Mouse (Mus musculus) retina, embryonic 14.5 days (tissue): Measurements from ENCODE around the gene Scrn3.

Experiments used
- DNase-seq: peaks from one replicate; pipeline ENCODE4 v3.0.0-alpha.2; 2015; ENCODE audit warnings: low spot score

The Scrn3 gene

DNA sequence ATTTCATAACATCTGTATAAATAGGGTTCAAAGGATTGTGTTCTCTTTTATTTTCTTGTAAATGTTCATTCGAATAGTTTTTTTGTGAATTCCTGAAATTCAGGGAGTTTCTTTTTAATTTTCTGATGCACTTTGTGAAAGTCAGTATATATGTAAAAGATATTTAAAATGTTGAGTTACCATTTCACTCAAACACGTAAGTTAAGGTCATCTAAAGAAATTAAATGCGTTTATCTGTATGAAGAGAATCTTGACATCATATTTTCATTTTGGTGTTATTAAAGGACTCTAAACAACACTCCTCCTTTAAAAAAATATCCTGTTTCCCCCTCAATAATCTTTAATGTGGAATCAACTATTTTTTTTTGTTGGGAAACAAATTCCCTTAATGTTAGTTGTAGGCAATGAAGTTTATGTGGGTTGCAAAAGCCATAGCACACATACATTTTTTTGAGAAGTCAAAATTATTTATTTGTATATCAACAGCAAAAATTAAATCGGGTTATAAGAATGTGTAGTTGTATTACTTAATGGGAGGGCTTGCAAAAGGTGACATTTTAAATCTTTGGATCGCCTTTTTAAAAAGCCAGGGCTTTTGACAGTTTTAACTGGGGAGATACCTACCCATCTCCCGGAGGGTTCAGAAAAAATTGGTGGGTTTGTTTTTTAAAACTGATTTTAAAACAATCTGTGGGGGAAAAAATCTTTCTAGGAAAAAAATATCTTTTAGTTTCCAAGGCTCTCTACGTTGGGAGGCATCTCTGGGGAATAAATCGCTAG lies 37.0 kb upstream of the Scrn3 start:
- peak; percentile 51 for DNase-seq

DNA sequence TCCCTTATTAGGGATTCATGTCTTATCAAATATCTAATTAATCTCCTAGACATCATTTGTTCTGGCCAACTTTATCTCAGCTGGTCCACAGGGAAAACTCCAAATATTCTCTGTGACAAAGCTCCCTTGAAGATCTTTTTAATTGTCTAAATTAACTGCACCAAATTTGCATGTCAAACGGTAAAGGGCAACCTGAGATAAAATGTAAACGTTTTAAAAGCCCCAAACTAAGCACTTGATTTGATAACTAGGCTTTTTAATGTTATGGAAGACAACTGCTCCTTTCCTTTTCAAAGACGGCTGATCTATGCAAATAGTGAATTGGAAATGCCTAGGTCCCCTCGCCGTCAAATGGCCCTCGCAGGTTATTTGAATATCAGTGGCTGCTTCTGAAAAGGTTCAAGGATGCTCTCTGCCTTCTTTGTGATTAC lies 36.2 kb upstream of the Scrn3 start:
- DNase-seq, result no peak

DNA sequence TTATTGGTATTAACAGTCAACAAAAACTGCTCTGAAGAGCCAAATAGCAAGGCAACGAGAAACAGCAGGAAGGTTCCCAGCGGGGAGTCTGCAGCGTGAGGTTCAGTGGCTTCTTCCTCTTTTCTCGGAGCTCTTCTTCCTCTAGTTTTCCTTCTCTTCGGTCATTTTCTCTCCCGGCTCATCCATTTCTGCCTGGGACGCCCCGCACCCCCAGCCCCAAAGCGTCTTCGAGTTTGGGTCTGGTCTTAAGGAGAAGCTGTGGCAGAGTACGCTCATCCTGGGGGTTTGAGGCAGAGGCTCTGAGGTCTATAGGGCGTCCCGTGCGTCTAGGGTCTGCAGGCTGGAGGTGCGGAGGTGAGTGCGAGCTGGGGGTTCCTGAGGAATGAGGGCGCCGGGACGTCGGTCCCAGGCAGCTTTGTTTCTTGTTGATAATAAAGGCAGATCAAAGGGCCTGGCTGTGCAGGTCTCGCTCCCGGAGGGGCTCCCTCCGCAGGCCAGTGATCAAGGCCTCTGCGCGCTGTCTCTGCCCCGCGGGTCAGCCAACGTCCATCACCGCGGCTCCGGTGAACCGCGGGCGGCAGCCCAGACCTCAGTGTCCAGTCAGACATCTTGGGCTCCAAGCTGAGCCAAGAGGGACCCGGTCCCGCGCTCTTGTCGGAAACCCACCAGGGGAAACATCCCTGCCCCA lies 35.2 kb upstream of the Scrn3 start:
- peak; percentile 59 for DNase-seq

DNA sequence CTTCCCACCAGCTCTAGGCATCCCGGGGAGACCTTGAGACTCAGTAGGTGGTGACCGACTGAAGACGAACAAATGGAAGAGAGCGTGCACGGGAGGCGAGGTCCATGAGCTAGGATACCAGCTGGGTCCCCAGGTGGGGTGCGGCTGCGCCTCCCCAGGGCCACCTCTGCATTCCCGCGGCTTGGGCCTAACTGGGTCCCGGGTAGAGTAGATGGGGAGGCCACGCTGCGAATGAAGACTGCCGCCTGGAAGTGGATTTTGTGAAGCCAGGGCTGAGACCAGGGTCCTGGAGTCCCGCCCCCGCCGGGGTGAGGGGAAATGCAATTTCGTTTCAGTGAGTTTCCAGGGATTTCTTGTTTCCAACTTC lies 34.7 kb upstream of the Scrn3 start:
- DNase-seq, result peak; percentile 39

DNA sequence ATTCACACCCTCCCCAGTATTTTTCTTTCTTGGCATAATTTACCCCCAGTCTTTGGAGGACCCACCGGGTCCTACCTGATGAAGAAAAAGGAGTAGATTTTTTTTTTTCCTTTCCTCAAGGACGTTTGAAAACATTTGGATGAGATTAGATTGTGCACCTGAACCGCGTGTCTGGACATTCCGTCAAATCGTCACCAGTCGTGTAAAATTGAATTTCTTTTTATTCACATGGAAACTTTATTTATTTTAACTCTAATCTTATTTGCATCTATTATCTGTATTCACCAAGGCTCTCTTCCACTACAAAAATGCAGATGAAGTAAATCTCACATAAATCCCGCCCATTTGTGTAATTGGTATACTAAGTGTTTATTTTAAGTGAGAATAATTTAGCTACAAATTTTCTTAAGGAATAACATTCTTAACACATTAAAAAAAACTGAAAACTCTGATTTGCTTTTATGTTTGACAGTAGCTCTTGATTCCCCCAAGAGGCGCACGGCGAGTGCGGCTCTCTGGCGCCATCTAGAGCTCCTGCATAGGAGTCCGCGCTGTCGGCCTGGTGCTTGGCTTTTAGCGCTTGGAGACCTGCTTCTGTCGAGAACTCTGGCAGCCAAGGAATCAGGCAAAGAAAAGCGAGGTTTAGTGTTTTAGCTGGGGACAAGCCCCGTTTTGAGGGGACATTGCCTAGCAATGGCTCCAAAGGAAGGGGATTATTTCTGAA lies 34.1 kb upstream of the Scrn3 start:
- peak; percentile 96 for DNase-seq

DNA sequence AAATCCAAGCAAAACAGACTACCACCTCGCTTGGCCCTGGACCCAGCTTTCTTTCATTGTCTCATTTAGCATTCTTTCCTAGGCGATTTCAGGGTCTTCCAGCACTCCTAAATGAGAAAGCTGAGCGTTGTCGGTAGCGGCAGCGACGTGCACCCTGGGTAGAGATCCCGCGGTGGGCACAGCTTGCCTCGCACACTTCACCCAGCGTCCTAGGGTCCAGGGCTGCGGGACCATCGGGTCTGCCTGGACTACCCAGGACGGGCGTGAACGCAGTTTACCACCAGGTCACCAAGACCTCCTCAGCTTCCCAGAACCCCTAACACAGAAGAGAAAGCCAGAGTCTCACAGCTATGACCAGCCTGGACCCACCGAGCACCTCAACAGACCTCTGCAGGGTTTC lies 33.5 kb upstream of the Scrn3 start:
- no peak for DNase-seq

DNA sequence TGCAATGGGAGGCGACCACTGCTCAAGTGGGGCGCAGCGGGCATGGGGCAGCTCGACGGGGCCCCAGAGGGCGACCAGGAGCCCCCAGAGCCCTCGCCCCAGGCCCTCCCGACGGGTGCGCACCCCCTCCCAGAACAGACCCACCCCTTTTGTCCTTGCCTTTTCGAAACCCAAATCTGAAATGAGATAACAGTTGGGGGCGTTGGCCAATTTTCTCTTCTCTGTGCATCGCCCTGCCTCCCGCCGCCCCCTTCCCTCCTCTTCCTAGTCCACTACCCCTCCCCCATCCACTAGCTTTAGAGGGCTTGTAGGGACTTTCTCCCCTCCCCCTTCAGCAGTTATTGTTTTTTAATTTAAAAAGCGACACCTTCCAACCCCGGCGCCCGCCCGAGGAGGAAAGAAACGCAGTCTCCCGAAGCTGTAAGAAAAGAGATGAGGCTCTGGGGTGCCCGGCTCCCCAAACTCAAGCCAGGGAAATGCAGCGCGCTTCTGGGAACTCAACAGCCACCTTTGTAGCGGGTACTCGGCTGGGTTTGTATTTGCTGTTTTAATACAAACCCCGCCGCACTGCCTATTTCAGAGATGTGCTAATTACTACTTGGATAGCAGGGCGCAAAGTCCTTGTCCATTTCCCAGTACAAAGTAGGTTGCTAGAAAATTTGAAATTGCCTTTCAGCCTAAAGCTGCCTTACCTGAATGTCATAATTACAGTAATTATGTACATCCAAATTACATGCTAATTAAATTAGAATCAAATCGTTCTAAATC lies 32.9 kb upstream of the Scrn3 start:
- peak; percentile 33 for DNase-seq

DNA sequence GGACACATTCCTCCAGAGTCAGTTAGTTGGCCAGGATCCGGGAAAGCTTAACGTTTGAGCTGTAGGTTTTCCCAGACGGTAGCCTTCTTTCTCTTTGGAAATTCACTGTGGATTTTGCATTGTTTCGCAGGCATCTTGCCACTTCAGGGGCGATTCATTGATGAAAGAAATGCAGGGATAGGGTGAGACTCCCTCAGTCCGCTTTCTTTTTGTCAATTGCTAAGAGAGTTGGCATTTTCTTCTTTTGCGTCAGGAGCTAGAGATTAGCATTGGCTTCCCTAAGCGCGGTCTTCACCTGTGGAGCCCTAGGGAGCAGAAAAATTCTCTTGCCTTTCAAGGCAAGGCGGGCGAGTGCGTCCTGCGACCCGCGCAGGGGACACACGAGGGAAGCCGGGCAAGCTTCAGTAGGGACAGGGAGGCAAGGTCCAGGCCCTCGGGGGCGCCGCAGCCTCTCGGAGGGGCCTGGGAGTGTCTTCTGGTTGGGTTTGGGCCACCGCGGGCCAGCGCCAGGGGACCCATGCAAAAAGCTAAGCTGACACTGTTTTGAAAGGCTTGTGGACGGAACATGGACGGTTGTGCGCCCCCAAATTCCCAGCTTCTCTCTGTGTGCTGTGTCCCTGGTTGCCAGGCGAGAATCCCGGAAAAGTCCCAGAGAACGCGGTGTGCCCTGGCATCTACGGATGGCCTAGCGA lies 31.9 kb upstream of the Scrn3 start:
- DNase-seq, result peak; percentile 37

DNA sequence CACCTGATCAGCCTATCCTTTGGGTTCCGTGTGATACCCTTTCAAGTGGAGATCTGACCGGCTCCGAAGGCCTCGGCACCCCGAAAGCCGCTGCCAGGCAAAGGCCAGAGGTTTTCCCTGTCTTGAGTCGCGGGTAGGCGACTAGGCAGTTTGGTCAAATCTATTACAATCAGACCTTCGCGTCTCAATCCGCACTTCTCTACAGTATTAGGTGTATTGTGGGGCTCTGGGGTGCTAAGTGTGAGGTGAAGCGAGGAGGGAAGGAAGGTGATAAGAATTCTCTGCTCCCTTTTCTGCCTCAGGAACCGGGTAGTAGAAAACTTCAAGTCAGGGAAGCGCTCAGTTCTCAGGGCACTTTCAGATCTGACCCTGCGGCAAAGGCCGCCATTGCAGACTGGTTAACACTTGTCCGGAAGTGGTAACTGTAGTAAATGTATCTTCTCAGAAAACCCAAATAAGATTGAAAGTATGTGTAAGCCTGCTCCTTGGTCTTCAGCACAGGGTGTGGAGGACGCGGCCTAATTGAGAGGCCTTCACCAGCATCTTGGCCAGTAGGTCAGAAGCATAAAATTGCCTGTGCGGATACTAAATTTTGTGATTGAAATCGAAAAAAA lies 31.2 kb upstream of the Scrn3 start:
- DNase-seq, result peak; percentile 35

DNA sequence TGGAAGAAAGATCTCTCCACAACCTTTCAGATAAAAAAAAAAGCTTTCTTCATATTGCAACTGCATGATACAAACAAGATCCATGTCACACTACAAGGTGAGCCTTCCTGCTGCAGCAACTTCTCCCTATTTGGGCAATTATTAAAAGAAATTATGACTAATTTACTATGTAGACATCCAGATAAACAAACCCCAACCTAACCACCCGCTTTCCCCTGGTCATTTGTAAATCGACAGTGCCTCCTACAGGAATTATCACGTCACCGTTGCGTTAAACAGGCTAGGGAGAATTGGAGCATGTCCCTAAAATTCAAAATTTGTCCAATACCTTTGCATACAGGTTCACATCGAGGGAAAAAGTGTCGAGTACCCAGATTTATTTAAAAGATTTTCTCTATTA lies 30.7 kb upstream of the Scrn3 start:
- peak; percentile 70 for DNase-seq

DNA sequence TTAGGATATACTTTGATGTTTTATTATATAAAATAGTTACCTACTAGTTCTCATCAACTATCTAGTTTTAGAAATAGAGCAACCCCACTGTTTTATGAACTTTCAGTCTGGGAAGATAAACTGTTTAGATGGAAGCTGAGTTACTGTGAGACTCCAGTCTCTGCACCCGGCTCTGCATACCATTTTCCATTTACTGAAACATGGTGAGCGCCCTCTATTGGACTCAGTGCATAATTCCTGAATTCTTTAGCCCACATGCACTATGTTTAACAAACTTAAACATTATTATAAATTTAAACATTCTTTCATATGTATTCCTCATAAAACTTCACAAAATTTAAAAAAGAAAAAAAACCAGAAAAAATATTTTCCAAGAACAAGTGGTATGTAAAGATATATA lies 26.8 kb upstream of the Scrn3 start:
- peak; percentile 76 for DNase-seq

DNA sequence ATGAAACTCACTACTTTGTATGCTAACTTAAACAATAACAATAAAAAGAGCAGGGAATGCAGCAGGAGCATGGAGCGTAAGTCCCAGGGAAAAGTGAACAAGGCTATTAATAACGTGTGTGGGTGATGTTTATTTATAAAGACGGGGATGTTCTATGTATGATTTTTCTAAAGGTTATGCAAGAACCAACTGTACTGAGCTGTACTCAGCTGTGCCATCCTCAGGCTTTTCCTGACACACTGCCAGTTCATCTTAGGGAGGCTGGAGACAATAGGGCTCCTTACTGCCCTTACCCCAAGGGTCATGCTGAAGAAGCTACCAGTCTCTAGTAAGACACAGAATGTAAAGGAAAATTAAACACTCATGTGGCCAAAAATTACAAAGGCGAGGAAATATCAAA lies 21.3 kb upstream of the Scrn3 start:
- no peak for DNase-seq

DNA sequence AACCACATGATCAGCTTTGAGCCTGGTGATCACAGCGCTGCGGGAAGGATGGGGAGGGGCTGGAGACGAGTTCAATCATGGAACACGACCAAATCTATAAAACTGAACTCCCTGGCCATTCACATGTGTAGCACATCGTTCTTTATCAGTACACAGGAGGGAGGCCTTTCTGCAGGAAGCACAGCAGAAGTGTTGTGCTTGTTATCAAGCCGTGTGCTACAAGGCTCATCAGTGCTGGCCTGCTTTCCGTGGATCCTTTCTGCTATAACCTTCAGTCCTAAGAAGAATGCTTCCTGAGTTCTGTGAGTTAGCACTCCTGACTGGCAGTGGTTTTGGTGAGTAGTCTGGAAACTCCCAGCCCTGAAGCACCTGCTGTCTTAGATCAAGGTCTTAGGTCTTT lies 17.4 kb upstream of the Scrn3 start:
- no peak for DNase-seq

DNA sequence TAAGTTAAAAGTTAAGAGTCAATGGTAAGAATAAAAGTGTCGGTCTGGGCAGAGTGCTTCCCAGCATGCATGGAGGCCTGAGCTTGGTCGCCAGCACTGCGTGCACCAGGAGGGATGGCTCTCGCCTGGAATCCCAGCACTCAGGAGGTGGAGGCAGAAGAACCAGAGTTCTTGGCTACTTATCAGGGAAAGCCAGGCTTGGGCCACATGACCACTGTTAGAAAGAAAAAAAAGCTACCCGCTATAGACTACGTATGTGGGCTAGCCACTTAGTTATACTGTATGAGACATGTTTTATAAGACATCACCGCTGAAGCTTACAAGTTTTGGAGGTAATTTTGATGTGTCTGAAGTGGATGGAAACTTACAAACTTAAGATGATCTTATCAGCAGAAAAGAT lies 14.2 kb upstream of the Scrn3 start:
- no peak for DNase-seq

DNA sequence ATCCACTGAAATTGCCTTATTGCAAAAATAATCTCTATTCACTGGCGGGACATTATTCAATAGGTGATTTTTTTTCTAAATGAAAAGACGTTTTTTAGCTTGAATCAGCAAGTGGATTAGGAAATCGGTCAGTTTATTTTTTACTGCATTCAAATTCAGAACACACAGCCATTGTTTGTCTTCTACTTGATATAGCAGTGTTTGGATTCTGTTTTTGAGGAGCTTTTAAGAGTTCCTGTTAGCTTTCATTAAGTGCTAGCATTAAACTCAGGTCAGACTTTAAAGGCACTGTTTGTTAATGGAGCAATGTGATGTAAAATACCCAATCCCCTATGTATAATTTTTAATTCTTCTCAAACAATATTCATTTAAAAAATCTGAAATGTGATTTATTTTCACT lies 13.6 kb upstream of the Scrn3 start:
- no peak for DNase-seq

DNA sequence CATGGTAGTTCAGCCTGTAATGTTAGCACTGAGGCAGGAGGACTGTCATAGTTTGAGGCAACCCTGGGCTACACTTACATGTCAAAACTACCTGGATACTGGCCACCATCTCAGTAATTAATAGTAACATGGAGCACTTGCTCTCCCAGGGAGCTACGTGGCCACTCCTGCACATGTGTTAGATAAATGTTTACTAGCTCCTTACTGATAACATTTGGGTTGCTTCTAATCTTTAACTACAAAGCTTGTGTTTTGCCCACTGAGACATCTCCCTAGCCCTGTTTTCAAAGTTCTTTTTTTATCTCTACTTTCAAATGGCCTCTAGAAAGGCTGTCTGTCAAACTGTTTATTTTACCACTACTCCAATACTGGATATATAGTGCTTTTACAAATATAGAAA lies 10.4 kb upstream of the Scrn3 start:
- no peak for DNase-seq

DNA sequence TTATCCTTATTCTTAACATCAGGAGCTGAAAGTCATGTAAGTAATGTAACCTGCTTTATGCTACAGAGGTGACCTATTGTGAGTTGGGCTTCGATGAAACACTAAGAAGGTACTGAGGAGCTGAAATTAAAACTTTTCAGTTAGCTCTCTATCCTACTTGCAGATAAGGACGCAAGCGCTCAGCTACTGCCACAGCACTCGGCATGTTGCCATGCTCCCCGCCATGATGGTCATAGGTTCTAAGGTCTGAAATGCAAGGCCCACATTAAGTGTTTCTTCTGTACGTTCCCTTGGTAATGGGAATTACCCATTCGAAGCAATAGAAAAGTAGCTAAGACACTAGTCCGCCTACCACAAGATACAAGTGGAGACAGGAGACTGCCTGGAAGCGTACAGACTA lies 9.7 kb upstream of the Scrn3 start:
- DNase-seq, result no peak

DNA sequence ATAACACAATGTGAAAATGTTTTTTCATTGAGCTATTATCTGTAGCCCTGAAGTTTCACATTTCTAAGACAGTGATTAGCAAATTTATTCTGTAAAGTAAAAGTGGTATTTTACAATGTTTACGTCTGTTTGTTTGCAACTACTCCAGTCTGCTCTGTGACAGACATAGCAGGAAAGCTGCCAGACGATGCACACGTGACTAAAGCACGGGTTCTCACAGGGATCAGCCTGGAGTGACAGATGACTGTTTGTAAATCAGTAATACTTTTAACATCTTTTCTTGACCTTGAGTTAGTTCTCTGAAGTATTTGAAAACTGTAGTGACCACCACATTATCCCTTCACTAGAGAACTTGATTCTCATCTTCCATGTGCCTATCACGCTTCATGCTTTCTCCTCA lies 7.9 kb upstream of the Scrn3 start:
- no peak for DNase-seq

DNA sequence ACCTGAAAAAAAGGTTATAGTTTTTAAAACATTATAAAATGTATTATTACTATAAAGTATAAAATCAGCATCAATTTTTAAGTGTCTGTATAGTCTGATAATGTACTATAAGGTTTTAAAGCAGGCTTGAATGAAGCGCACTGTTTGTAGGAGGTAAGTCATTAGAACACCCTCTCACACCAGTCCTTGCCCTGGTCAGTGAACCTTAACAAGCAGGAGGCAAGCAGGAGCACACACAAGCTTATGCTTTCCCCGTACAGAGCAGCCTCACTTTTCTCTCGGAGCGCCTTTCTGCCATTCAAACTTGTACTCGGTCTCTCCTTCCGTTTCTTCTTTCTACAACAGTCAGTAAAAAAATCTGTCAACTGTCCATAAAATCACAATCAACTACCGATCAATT lies 6.4 kb upstream of the Scrn3 start:
- DNase-seq, result no peak

DNA sequence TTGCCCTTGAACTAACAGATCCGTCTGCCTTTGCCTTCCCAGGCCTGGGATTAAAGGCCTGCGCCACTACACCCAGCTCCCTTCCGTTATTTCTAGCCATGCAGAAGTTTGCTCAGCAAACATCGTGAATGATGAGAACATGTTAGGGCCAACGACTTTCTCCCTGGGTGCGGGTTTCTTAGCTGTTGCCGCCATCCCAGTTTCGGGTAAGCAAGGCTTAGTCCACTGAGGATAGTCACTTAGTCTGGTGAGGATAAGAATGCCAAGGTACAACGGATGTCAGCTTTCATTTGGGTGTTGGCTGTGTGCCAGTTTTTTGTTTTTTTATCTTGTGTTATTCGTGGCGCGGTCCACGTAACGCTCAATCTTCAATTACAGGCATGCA lies 708 bp downstream of the Scrn3 start:
- DNase-seq, result no peak

DNA sequence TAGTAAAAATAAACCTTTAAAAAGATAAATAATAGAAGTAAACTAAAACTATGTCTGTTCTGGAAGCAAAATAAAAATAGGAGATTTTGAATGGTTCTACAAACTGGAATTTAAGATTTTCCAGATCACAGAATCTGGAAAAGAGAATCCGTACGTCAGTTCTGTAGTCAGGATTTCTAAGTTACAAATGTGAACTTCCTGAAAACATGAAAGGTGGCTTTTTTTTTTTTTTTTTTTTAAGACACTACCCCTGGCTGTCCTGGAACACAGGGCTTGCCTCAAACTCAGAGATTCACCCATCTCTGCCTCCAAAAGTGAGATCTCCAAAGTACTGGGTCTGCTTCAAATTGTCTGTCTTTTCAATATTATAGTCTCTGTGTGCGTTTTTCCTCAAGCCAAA lies 1.9 kb downstream of the Scrn3 start:
- DNase-seq, result no peak
